Mouse (Mus musculus) urinary bladder, postnatal 10 days (tissue): ENCODE data around the gene Lrrc74a.

Experiments
- DNase-seq: peaks from one replicate; pipeline ENCODE4 v3.0.0; 2022; ENCODE audit warnings: low spot score

Lrrc74a gene

DNA sequence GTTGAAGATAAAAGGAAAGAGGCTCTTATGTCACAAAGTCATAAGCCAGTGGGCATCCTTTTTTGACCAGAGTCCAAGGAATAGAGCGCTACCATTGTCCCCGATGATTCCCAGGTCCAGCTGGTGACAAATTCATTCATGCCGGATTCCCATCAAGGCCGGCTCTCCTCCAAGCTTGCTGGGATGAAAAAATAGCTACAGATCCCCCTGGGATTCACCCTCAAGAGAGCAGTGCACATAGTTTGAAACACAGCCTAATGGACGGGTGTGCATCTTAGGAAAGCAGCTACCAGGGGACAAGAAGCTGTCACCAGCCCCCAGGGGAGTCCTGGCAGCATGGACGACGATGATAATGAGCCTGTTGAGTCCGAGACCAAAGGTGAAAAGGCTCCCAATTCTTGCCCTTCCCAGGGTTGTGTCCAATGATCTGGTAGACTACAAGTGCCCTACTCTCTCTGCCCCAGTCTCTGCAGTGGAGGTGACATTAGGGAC is at the start of gene Lrrc74a:
Gene Lrrc74a (plus strand): TSS at position 51 of the 492 bp plus-strand sequence.
- no peak for DNase-seq

- no peak for DNase-seq
Observed at GRCm38 (mm10) chr12:86685275-86685674, 48.9 kb upstream of the Lrrc74a start.

- no peak for DNase-seq
Observed at GRCm38 (mm10) chr12:86686551-86687330, 47.4 kb upstream of the Lrrc74a start.

DNA sequence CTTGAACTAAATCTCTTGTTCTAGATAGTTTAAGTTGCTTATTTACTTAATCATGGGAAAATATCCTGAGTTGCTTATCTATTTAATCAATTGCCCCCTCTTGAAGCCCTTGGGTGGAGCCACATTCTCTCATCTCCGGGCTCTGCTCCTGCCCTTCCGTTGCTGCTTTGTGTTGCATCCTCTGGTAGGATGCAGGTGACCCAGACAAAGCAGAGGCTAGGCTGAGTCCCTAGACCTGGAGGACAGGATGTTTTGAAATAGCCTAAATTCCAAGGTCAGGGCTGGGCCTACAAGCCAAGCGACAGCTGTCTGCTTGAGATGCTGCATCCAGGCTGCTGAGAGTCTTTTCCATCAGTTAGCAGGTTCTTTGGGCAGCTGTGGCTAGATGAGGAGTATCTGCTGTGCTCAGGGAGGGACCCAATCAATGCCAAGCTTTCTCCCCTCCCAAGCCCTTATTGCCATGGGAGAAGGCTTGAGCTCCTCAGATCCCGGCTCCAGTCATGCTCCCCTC is 46.7 kb upstream of the Lrrc74a start:
- no peak for DNase-seq

DNA sequence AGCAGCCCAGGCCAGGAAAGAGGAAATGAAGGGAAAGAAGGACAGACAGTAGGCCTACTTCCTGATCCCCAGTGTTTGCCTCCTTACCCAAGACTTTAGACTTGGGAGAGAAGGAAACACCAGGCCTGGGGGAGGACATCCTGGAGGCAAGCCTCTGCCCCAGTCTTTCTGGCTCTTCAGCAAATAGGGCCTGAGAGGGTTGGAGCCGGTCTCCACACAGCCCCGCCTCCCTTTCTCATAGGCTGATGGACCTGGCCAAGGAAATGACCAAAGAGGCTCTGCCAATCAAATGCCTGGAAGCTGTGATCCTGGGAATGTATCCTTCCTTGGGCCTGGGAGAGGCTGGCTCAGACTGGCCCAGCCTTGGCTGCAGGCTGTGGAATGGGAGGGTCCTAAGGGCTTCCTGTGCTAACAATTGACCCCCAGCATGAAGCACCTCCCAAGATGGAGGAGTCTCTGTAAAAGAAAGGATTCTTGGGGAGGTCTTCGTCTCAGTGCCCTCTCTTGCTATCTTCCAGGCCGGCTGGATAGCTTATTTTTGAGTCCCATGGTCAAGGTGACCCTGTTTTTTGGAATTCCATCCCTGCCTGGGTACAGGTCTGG is 46.1 kb upstream of the Lrrc74a start:
- DNase-seq = no peak

DNA sequence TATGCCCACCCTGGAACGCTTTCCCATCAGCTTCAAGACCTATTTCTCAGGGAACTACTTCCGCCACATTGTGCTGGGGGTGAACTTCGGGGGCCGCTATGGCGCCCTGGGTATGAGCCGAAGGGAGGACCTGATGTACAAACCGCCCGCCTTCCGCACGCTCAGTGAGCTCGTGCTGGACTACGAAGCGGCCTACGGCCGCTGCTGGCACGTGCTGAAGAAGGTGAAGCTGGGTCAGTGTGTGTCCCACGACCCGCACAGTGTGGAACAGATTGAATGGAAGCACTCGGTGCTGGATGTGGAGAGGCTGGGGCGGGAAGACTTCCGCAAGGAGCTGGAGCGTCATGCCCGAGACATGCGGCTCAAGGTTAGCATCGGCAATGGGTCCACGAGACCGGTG is 45.3 kb upstream of the Lrrc74a start:
- no peak for DNase-seq

GRCm38 (mm10) chr12:86690700-86691485 is 43.3 kb upstream of the Lrrc74a start:
- DNase-seq = no peak

DNA sequence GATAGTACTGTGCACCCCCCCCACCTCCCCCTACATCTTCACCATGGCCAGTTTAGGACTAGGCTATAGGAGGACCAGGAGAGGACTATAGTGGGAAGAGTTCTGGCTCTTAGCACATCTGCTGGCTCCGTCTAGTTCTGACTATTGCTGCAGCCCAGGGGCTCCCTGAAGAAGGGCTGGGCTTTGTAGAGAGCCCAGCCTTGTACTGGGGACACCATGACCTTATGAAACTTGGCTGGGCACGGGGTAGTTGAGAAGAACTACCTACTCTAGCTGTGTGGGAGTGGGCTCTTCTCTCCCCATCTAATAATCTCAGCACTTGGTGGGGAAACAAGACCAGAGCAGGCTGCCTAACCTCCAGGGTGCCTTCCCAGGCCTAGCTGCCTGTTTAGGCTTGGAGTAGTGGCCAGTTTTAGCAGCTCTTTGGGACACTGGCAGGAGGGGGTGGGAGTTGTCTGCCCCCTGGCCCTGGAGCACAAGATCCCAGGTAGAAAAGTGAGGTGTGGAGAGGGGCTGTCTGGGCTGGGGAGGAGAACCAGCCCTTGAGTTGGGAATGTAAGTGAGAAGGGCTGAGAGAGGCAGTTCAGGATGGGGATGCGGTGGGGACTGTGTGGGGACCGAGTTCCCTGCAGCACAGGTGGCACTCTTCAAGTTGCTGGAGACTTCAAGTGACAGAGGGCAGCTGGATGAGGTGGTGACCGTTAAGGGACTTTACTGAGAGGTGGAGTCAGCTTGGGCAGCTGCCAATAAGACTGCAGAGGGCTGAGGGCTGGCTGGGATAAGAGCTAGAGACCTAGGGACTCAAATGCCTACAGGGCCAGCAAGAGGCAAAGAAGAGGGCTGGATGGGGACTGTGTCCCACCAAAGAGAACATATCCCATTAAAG is 41.5 kb upstream of the Lrrc74a start:
- DNase-seq = no peak

GRCm38 (mm10) chr12:86693389-86693788 is 40.8 kb upstream of the Lrrc74a start:
- no peak for DNase-seq

DNA sequence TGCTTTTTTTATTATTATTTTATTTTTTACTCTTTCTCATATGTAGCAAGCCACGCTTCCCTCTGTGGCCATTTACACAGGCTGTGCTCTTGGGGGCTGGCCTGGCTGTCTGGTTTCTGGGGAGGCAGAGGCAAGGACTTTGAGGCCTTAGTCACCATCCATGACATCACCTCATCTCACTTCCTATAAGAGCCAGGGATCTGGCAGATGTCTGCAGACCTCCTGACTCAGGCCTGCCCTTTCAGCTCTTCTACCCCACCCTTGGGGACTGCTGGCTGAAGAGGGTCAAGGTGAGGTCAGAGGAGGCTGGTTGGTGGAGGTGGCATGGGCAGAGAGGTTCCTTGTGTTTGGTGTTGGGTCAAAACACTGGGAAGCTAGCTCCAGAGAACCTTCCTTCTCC is 39.7 kb upstream of the Lrrc74a start:
- no peak for DNase-seq

DNA sequence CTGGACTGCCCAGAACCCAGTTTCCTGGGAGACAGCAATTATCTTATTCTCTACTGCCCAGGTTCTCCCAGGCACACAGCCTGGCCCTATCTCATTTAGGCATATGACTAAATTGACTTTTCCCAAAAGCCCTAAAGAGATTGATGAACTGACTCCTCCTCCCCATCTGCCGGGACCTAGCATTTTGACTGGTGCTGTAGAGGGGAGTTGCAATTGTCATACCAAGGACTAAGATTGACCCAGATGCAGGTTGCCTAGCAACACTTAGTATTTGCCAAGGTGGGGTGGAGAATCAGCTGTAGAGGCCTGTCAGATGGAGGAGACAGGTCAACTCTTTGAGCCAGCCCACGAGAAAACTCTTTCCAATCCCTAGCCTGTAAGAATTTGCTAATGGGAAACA is 36.2 kb upstream of the Lrrc74a start:
- DNase-seq = no peak

DNA sequence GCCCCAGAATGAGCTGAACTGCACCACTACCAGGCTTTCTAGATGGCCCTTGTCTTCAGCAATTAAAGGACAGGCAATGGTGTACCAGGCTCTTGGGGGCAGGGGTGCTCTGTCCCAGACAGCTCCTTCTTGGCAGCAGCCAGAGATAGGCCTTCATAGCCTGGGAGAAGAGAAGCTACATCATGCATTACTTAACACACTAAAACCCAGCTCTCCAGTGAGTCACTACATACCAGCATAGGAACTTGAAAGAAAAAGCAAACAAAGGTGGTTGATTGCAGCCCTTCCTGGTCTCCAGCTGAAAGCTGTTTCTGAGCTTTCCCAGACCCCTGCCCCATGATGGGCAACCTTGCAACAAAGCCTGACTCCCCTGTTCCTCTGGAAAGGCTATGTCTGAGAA is 35.6 kb upstream of the Lrrc74a start:
- no peak for DNase-seq

- DNase-seq = no peak
Observed at GRCm38 (mm10) chr12:86699965-86700926, 33.9 kb upstream of the Lrrc74a start.

GRCm38 (mm10) chr12:86700927-86701310 is 33.2 kb upstream of the Lrrc74a start:
- DNase-seq = no peak

DNA sequence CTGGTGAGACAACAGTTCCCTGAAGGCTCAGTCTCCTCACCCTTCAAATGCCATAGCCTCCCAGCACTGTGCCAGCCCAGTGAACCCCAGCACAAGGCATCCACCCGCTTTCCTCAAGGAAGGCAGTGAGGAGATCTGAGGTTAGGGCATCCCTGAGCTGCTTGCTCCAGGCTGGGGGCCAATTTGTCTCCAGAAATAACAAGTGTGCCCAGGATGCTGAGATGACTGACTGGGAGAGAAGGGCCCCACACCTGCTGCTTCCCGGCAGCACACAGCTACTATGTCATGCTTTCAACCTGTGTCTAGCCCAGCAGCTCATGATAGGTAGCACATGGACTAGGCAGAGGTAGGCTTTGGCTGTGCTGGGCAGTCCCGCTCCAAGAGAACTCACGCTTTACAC is 32.7 kb upstream of the Lrrc74a start:
- DNase-seq = no peak

GRCm38 (mm10) chr12:86702690-86703089 is 31.5 kb upstream of the Lrrc74a start:
- DNase-seq = no peak

- no peak for DNase-seq
Observed at GRCm38 (mm10) chr12:86705843-86706242, 28.3 kb upstream of the Lrrc74a start.

GRCm38 (mm10) chr12:86714026-86714425 is 20.1 kb upstream of the Lrrc74a start:
- no peak for DNase-seq

DNA sequence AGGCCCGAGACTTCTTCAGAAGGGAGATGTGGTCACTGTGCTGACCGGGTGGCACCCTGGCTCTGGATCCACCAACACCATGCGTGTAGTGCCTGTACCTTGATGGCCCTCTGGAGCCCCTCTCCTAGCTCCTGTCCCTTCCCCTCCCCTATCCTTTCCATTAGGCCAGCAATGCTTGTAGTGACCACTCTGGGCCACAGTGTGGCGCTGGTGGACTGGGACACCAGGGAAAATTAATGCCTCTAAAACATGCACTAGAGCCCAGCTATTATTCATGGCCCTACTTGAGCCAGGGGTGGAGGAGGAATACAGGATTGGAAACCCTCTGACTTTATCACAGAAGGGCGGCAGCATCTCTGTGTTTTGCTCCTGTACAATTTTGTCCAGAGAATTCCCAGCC is 18.8 kb upstream of the Lrrc74a start:
- no peak for DNase-seq

DNA sequence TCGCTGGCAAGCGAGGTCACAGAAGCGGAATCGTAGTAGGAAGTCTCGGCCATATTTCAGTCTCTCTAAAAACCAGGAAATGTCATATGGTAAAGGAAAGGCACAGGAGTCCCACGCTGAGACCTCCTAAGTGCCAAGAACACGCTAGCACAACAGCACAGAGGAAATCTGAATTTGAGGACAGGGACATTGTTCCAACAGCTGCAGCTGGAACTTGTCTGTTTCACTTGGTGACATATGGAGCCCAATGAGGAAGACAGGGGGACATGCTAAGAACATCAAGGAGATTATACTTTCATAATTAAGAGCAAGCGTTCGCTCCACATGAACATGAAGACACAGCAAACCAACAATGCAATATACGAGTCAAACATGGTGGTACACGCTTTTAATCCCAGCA is 17.2 kb upstream of the Lrrc74a start:
- no peak for DNase-seq
